31 mouse cellular contexts compared by ENCODE assay signal in the genomic region with DNA sequence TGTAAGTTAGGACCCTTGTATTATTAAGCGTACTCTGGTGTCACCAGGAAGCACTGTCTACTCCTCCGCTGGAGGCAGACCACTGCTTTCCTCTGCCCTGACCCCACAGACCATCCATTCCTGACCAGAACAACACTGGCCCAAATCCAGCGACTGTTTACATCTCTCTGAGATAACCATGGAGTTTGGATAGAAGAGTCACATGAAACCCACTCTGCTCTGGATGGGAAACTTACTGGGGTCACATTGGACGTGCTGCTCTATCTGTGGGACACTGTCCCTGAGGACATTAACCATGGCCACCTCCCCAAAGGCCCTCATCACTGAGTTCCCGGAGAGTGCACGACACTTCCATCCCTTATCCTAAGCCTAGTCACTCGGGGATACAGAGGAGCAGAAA. TPM values are rescaled to one million over a fixed set of nuclear protein-coding genes. Genes with fewer than 3 reads are reported as not detected.
DNase-seq lines count a peak whose midpoint lies in the region; ATAC-seq and TF ChIP-seq lines count a peak whose summit lies in the region.
"Had no signal": no experiment of that assay in that cellular context is flagged by ENCODE, and none has a peak within 500 bp of the region (broad histone marks: within the 10 kb centered on the region; RNA-seq: fewer than 3 reads in every experiment).

No protein-coding gene starts in this region.

- no peak overlapping the region for H3K27ac ChIP-seq in heart, embryonic 16.5 days (ENCODE audit: low read length)
- peak overlapping the region; percentile 23; the same call in 1 of the 2 replicates for H3K27ac ChIP-seq in liver, postnatal 0 days (ENCODE audit: low read depth)
- no peak overlapping the region for H3K27ac ChIP-seq in liver, embryonic 12.5 days
- H3K27ac ChIP-seq in lung, embryonic 16.5 days (ENCODE audit: low read length) = no peak overlapping the region
- H3K27ac ChIP-seq: embryonic facial prominence, embryonic 10.5 days; embryonic facial prominence, embryonic 13.5 days; forebrain, embryonic 12.5 days; forebrain, embryonic 15.5 days; heart, adult 2 months; hindbrain, embryonic 12.5 days; hindbrain, embryonic 15.5 days had no signal

- WGBS in heart, embryonic 16.5 days = 53% methylated on average over 7 of the region's 7 CpGs
- WGBS in liver, postnatal 0 days (ENCODE audit: insufficient replicate concordance) = 61% methylated on average over 7 of the region's 7 CpGs
- 66% methylated on average over 7 of the region's 7 CpGs for WGBS in liver, embryonic 12.5 days (ENCODE audit: insufficient replicate concordance)
- 46% methylated on average over 7 of the region's 7 CpGs for WGBS in lung, embryonic 16.5 days

- no peak overlapping the region for H3K4me2 ChIP-seq in heart, embryonic 16.5 days (ENCODE audit: low read depth, low read length)
- H3K4me2 ChIP-seq in liver, postnatal 0 days (ENCODE audit: low read depth, low read length) = no peak overlapping the region
- H3K4me2 ChIP-seq in liver, embryonic 12.5 days = no peak overlapping the region
- H3K4me2 ChIP-seq in lung, embryonic 16.5 days (ENCODE audit: low read depth, low read length) = no peak overlapping the region
- H3K4me2 ChIP-seq: embryonic facial prominence, embryonic 13.5 days; forebrain, embryonic 12.5 days; forebrain, embryonic 15.5 days; heart, embryonic 11.5 days; hindbrain, embryonic 12.5 days; hindbrain, embryonic 15.5 days had no signal

- no peak for TF ChIP-seq EP300 in liver, postnatal 0 days (IDR thresholded peaks at IDR 0.05; ENCODE audit: low read depth)

- TF ChIP-seq CTCF in liver, postnatal 0 days (IDR thresholded peaks at IDR 0.05; ENCODE audit: low read depth) = no peak

- peaks cover 13% of the 10 kb centered on the region for H3K4me1 ChIP-seq in heart, embryonic 16.5 days (ENCODE audit: control insufficient read depth, insufficient read depth, low read length)
- peaks cover 18% of the 10 kb centered on the region for H3K4me1 ChIP-seq in liver, postnatal 0 days (ENCODE audit: insufficient read depth)
- H3K4me1 ChIP-seq in liver, embryonic 12.5 days = peaks cover 43% of the 10 kb centered on the region
- H3K4me1 ChIP-seq in lung, embryonic 16.5 days (replicated peaks; ENCODE audit: control insufficient read depth, insufficient read depth, low read length) = peaks cover 21% of the 10 kb centered on the region

- H3K4me3 ChIP-seq in heart, embryonic 16.5 days (ENCODE audit: low read length) = no peak overlapping the region
- no peak overlapping the region for H3K4me3 ChIP-seq in liver, postnatal 0 days (ENCODE audit: low read depth, low read length)
- H3K4me3 ChIP-seq in liver, embryonic 12.5 days = no peak overlapping the region
- no peak overlapping the region for H3K4me3 ChIP-seq in lung, embryonic 16.5 days (ENCODE audit: low read length)
- H3K4me3 ChIP-seq: embryonic facial prominence, embryonic 10.5 days; embryonic facial prominence, embryonic 13.5 days; erythroblast, embryonic 14.5 days; forebrain, embryonic 12.5 days; forebrain, embryonic 15.5 days; heart, adult 2 months; hindbrain, embryonic 12.5 days; hindbrain, embryonic 15.5 days had no signal

- ATAC-seq in heart, embryonic 16.5 days (replicated peaks; ENCODE audit: extremely low read depth, insufficient read depth, low FRiP score) = peak; percentile 24; the same call in 1 of the 2 replicates
- ATAC-seq in liver, postnatal 0 days = peak; percentile 27; the same call in 1 of the 2 replicates
- ATAC-seq in liver, embryonic 12.5 days = no peak
- peak; percentile 35; the same call in 1 of the 2 replicates for ATAC-seq in lung, embryonic 16.5 days (ENCODE audit: low read depth)
- ATAC-seq: activated CD4-positive, CD25-positive, alpha-beta regulatory T cell, adult 4 months; forebrain, embryonic 15.5 days had no signal

- intact Hi-C loops in heart, postnatal 25 days (cut with DNase I) = no loop called here

- DNase-seq in heart, adult 11 months = peak; percentile 96
- no peak for DNase-seq in heart, postnatal 25 days (ENCODE audit: low spot score)
- DNase-seq in heart, postnatal 4 days = no peak
- DNase-seq in liver, postnatal 0 days = no peak
- no peak for DNase-seq in lung, postnatal 10 days
- DNase-seq: adrenal gland, adult 8-10 months; adrenal gland, postnatal 25 days; cerebellum, adult 11-12 months; cerebellum, adult 8-10 months; cerebellum, postnatal 10 days; cerebellum, postnatal 36 days; embryo, embryonic 11 days; gastrocnemius, postnatal 25 days had no signal

- peaks cover 3% of the 10 kb centered on the region; the same call in 1 of the 2 replicates for H3K27me3 ChIP-seq in heart, embryonic 16.5 days (ENCODE audit: control insufficient read depth, insufficient read depth, low read length)
- H3K27me3 ChIP-seq in liver, postnatal 0 days (ENCODE audit: insufficient read depth, low read length) = no peaks in the 10 kb centered on the region
- no peaks in the 10 kb centered on the region for H3K27me3 ChIP-seq in liver, embryonic 12.5 days (replicated peaks)
- no peaks in the 10 kb centered on the region for H3K27me3 ChIP-seq in lung, embryonic 16.5 days (ENCODE audit: control insufficient read depth, insufficient read depth, low read depth, low read length)
- H3K27me3 ChIP-seq: embryonic facial prominence, embryonic 13.5 days; forebrain, embryonic 12.5 days; forebrain, embryonic 15.5 days; hindbrain, embryonic 12.5 days; hindbrain, embryonic 15.5 days had no signal

- H3K9ac ChIP-seq in heart, embryonic 16.5 days (ENCODE audit: low read length) = no peak overlapping the region
- H3K9ac ChIP-seq in liver, postnatal 0 days (replicated peaks) = no peak overlapping the region
- no peak overlapping the region for H3K9ac ChIP-seq in liver, embryonic 12.5 days
- no peak overlapping the region for H3K9ac ChIP-seq in lung, embryonic 16.5 days (ENCODE audit: low read length)
- H3K9ac ChIP-seq: embryonic facial prominence, embryonic 13.5 days; forebrain, embryonic 12.5 days; forebrain, embryonic 15.5 days; hindbrain, embryonic 12.5 days; hindbrain, embryonic 15.5 days had no signal

- no peaks in the 10 kb centered on the region for H3K9me3 ChIP-seq in heart, embryonic 16.5 days (replicated peaks; ENCODE audit: control insufficient read depth, low read length)
- no peaks in the 10 kb centered on the region for H3K9me3 ChIP-seq in liver, postnatal 0 days (ENCODE audit: low read length)
- no peaks in the 10 kb centered on the region for H3K9me3 ChIP-seq in liver, embryonic 12.5 days (replicated peaks)
- H3K9me3 ChIP-seq in lung, embryonic 16.5 days (ENCODE audit: control insufficient read depth, low read length) = no peaks in the 10 kb centered on the region
- H3K9me3 ChIP-seq: embryonic facial prominence, embryonic 10.5 days; embryonic facial prominence, embryonic 13.5 days; forebrain, embryonic 12.5 days; forebrain, embryonic 15.5 days; hindbrain, embryonic 12.5 days; hindbrain, embryonic 15.5 days had no signal

- H3K36me3 ChIP-seq in heart, embryonic 16.5 days (ENCODE audit: control insufficient read depth, insufficient read depth) = peaks cover 22% of the 10 kb centered on the region
- H3K36me3 ChIP-seq in liver, postnatal 0 days (replicated peaks; ENCODE audit: insufficient read depth, low read length) = peaks cover 21% of the 10 kb centered on the region
- peaks cover 24% of the 10 kb centered on the region for H3K36me3 ChIP-seq in liver, embryonic 12.5 days
- H3K36me3 ChIP-seq in lung, embryonic 16.5 days (ENCODE audit: control insufficient read depth, insufficient read depth, low read length) = peaks cover 23% of the 10 kb centered on the region

RNA-seq across cellular contexts. Expression of a gene that starts 2.2 kb away (rescaled TPM):
- total RNA-seq in heart, postnatal 25 days (2021) = 10 to 100 TPM; 14.7 to 21.4 TPM
- polyA plus RNA-seq in heart, embryonic 16.5 days (2015; fragmentation: Nextera tagmentation; extraction: Ambion mirVana) = 19.5 and 20.7 TPM in 2 replicates
- 10 to 100 TPM; 16.4 to 16.9 TPM for total RNA-seq in heart, postnatal 4 days (2021)
- 37.9 and 41.0 TPM in 2 replicates for polyA plus RNA-seq in liver, postnatal 0 days (2015; fragmentation: Nextera tagmentation; extraction: Ambion mirVana)
- 17.3 and 18.0 TPM in 2 replicates for polyA plus RNA-seq in liver, embryonic 12.5 days (2016; fragmentation: Nextera tagmentation; extraction: Ambion mirVana)
- polyA plus RNA-seq in lung, embryonic 16.5 days (2015; fragmentation: Nextera tagmentation; extraction: Ambion mirVana) = 4.3 and 5.0 TPM in 2 replicates
- total RNA-seq: hematopoietic stem cell, adult 5-6 weeks had no signal
- polyA plus RNA-seq: embryonic facial prominence, embryonic 13.5 days; erythroblast, embryonic 14.5 days had no signal

RNA-seq across cellular contexts. Expression of a gene that starts 10.3 kb away (rescaled TPM):
- total RNA-seq in heart, postnatal 25 days (2021) = 100 to 1,000 TPM; 289 to 342 TPM
- 327 and 342 TPM in 2 replicates for polyA plus RNA-seq in heart, embryonic 16.5 days (2015; fragmentation: Nextera tagmentation; extraction: Ambion mirVana)
- total RNA-seq in heart, postnatal 4 days (2021) = 100 to 1,000 TPM; 469 to 537 TPM
- 493 and 504 TPM in 2 replicates for polyA plus RNA-seq in liver, postnatal 0 days (2015; fragmentation: Nextera tagmentation; extraction: Ambion mirVana)
- 751 and 752 TPM in 2 replicates for polyA plus RNA-seq in liver, embryonic 12.5 days (2016; fragmentation: Nextera tagmentation; extraction: Ambion mirVana)
- polyA plus RNA-seq in lung, embryonic 16.5 days (2015; fragmentation: Nextera tagmentation; extraction: Ambion mirVana) = 625 and 691 TPM in 2 replicates

RNA-seq across cellular contexts. Expression of a gene that starts 24.0 kb away (rescaled TPM):
- 1 to 10 TPM; 7.1 to 8.2 TPM for total RNA-seq in heart, postnatal 25 days (2021)
- 19.3 and 20.8 TPM in 2 replicates for polyA plus RNA-seq in heart, embryonic 16.5 days (2015; fragmentation: Nextera tagmentation; extraction: Ambion mirVana)
- 1 to 10 TPM; 9.0 to 9.4 TPM for total RNA-seq in heart, postnatal 4 days (2021)
- 9.6 and 10.4 TPM in 2 replicates for polyA plus RNA-seq in liver, postnatal 0 days (2015; fragmentation: Nextera tagmentation; extraction: Ambion mirVana)
- polyA plus RNA-seq in liver, embryonic 12.5 days (2016; fragmentation: Nextera tagmentation; extraction: Ambion mirVana) = 17.9 and 19.2 TPM in 2 replicates
- 29.6 and 30.8 TPM in 2 replicates for polyA plus RNA-seq in lung, embryonic 16.5 days (2015; fragmentation: Nextera tagmentation; extraction: Ambion mirVana)

RNA-seq across cellular contexts. Expression of a gene that starts 43.1 kb away (rescaled TPM):
- total RNA-seq in heart, postnatal 25 days (2021) = not detected
- not detected in 2 replicates for polyA plus RNA-seq in heart, embryonic 16.5 days (2015; fragmentation: Nextera tagmentation; extraction: Ambion mirVana)
- total RNA-seq in heart, postnatal 4 days (2021) = not detected
- polyA plus RNA-seq in liver, postnatal 0 days (2015; fragmentation: Nextera tagmentation; extraction: Ambion mirVana) = not detected in 2 replicates
- not detected in 2 replicates for polyA plus RNA-seq in liver, embryonic 12.5 days (2016; fragmentation: Nextera tagmentation; extraction: Ambion mirVana)
- polyA plus RNA-seq in lung, embryonic 16.5 days (2015; fragmentation: Nextera tagmentation; extraction: Ambion mirVana) = not detected in 2 replicates
- total RNA-seq: adrenal gland, adult 8-10 months; adrenal gland, postnatal 25 days; ES-E14; gastrocnemius, adult 8-10 months; gastrocnemius, postnatal 25 days; heart, adult 2 months; hematopoietic stem cell, adult 5-6 weeks had no signal
- polyA plus RNA-seq: activated CD4-positive, CD25-positive, alpha-beta regulatory T cell, adult 4 months; brain, embryonic 14.5 days; embryonic facial prominence, embryonic 10.5 days; embryonic facial prominence, embryonic 13.5 days; erythroblast, embryonic 14.5 days; forebrain, embryonic 12.5 days; heart, embryonic 11.5 days; heart, postnatal 0 days; hindbrain, embryonic 12.5 days; hindbrain, embryonic 15.5 days had no signal

RNA-seq across cellular contexts. Expression of a gene that starts 49.6 kb away (rescaled TPM):
- 10 to 100 TPM; 41.0 to 43.8 TPM for total RNA-seq in heart, postnatal 25 days (2021)
- 51.1 and 54.0 TPM in 2 replicates for polyA plus RNA-seq in heart, embryonic 16.5 days (2015; fragmentation: Nextera tagmentation; extraction: Ambion mirVana)
- 10 to 100 TPM; 27.5 to 31.5 TPM for total RNA-seq in heart, postnatal 4 days (2021)
- polyA plus RNA-seq in liver, postnatal 0 days (2015; fragmentation: Nextera tagmentation; extraction: Ambion mirVana) = 91.6 and 104 TPM in 2 replicates
- polyA plus RNA-seq in liver, embryonic 12.5 days (2016; fragmentation: Nextera tagmentation; extraction: Ambion mirVana) = 53.8 and 55.4 TPM in 2 replicates
- 83.1 and 84.0 TPM in 2 replicates for polyA plus RNA-seq in lung, embryonic 16.5 days (2015; fragmentation: Nextera tagmentation; extraction: Ambion mirVana)
